Mouse (Mus musculus) right cerebral cortex, adult 2 months (tissue): ENCODE measurements around the gene P4hb.
A peak's percentile ranks its signal among the peaks of the same experiment; 100 is the strongest.
"Not testable (repeated sequence)": the region's sequence is repeated elsewhere in the genome, so short reads cannot be mapped to it uniquely, and the experiment has no call there.

Experiments used
- DNase-seq, 2 experiments: peaks; one replicate each; pipeline ENCODE4 v3.0.0; 2021 to 2022; ENCODE audit warnings: low spot score in 2 of 2

Gene P4hb

DNA sequence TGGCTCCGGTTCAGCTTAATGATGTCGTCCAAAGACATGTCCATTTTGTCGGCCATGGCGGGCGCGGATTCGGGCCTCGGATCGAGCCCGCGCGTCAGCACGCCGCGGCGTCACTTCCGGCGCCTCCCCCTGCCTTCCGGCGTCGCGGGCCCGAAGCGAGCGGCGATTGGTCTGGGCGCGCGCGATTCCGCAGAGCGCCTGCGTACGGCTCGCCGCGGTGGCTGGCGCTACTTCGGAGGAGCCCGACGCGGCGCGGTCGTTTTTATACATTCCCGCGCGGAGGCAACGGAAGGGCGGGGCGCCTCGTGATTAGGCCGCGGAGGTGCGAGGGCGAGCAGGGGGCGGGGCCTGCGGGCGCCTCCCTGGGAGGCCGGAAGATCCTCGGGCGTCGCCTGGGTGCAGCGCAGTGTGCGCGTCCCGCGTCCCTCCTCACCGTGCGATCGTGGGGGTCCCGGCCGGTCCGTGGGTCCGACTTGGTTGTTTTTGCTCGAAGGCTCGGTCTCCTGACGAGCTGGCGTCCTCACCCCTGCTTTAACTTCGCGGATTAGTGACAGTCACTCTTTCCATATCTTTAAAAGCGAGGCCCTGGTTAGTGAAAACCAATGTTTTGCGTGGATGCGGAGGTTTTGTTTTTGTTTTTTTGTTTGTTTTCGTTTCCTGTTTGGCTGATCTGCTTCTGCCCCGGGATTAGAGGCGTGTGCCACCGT is 25.4 kb upstream of the P4hb start, which contains the start of the genes Alyref and Anapc11:
Gene Alyref, minus strand, starts transcription at position 83 of the 707 bp plus-strand sequence.
Gene Anapc11, plus strand, starts transcription at position 139 of the 707 bp plus-strand sequence.
- peak; percentile 88 to 94 for DNase-seq

DNA sequence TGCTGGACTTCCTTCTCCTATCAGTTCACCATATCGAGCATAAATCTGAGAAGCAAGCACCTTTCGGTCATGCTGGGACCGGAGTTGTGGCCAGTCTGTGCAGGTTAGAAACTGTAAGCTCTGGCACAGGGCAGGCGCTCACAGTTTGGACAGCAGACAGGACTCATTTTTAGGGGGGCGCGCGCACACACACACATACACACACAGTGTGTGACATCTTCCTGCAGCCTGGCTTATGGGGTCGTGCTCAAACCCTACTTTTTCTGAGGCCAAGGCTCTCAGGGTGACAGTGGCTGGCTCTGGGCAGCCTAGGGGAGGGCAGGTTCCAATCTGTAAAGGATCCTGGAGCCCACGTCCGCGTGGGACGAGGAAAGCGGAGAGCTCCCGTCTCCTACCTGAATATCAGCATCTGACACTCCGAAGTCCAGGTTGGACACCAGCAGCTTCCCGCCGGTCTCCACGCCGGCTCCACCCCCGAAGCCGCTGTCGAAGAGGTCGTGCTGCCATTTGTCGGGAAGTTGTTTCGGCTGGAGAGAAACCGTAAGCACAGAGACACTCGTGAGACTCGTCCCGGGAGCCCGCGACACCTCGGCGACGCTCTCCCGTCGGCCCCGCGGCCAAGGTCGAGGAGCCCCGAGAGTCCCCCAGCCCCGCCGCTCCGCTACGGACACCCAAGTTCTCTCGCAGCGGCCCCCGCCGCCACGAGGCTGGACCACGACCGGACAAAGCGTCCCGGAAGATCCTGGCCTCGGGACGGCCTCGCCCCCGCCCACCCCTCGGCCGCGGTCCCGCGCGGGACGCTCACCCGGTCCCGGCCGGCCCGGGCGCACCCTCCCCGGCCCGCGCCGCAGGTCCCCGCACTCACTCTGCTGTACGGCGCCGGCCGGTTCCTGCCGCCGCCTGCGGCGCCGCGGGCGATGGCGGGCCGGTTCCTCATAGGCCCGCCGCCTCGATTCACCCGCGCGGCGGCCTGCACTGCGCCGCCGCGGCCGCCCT is 24.5 kb upstream of the P4hb start:
- no peak for DNase-seq

DNA sequence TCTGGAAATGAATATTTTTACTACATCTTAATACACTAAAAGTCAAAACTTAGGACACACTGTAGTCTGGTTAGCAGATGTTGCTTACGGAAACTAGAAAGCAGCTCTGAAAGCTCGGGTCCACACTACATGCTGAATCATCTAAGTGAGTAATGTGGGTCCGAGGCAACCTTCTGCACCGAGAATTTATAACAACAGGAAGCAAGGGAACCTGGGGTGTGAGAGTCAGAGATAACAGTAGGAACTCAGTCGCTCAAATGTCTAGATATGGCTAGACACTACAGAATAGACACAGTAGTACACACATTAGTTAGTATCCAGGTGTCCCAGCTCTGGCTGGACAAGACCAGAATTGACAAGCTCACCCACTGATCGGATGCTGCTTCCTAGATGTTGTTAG is 15.5 kb upstream of the P4hb start:
- no peak for DNase-seq

DNA sequence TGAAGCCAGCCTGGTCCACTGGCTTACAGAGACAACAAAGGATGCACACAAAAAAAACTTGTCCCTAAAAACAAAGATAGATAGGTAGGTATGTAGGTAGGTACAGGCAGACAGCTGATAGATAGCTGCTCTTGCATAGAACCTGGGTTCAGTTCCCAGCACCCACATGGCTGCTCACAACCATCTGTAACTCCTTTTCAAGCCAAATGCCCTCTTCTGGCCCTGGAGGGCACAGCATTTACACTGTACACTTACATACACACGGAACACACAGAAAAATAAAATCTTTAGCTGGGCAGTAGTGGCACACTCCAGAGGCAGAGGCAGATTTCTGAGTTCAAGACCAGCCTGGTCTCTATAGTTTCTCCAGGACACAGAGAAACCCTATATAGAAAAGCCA is 10.9 kb upstream of the P4hb start:
- no peak for DNase-seq

DNA sequence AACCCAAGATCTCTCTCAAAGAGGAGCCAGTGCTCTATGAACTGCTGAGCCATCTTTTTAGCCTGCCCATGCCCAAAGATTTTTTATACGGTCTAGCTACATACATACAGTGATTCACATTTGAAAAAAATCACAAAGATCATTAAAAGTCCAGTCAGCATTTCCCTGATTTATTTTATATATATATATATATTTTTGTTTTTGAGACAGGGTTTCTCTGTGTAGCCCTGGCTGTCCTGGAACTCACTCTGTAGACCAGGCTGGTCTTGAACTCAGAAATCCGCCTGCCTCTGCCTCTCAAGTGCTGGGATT is 9.9 kb upstream of the P4hb start:
- DNase-seq: not testable (repeated sequence)

DNA sequence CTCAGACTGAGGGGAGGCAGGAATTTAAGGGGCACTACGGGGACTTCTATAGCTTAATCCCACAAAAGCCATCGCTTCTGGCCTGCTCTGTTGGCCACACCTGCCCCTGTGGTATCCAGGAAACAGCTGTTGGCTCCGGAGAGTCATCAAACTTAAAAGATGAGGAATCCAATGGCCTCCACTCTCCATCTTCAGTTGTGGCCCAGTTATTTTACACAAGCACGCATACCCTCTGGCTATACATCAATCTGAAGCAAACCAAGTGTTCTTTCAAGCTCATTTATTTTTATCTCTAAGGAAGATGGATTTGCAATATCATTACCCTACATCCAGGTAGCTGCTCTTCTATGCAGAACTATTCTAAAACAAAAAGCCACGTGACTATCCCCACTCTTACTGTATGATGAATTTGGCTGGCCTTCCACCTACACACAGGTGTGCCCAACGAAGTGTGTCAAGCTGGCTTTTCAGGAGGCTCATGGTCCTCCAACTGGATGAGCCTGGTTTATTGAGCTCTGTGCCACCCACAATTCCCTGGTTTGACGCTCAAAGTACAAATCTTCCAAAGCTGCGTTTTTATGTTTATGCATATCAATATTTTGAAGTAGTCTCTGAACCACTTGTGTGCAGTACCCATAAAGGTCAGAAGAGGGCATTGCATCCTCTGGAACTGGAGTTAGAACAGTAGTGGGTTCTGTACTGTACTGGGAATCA is 9.4 kb upstream of the P4hb start:
- peak in 1 of 2 experiments; percentile 18 for DNase-seq

DNA sequence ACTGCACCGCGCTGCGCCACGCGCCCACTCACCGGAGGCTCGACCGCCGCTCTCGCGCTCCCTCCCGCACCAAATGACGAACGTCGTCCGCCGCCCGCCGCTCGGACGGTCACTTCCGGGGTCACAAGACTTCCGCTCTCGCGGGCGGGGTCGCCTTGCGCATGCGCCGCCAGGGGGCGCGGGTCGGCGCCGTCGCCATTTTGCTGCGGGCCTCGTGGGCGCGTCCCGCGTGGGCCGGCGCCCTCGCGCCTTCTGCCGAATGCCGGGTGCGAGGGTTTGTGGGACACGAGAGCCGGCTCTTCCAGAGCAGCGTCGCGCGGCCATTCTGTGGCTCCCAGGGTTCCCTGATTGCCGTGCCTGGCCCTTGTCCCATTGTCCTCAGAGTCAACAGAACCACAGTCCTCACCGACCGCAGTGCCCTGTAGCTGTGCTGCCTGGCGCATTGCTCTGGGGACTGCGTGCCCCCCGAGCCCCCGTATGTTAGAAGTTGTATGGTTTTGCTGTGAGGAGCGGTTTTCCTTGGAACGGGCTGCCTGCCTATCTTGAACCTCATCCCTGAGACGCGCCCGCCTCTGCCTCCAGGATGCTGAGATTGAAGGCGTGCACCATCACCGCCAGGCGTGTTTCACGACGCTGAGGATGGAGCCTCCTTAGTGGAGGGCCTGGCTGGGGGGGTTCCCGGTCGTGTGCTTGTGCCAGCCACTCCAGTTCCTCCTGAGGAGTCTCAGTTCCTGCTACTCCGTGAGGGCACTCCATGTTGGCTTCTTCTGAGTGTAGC is 8.6 kb upstream of the P4hb start, which contains the start of gene Arhgdia:
Gene Arhgdia, minus strand, starts transcription at position 135 of the 778 bp plus-strand sequence.
- DNase-seq: peak; percentile 89

GRCm38 (mm10) chr11:120580871-120581331 is 7.8 kb upstream of the P4hb start:
- peak; percentile 29 to 46 for DNase-seq

- DNase-seq: no peak
Measured at GRCm38 (mm10) chr11:120580190-120580589, 7.1 kb upstream of the P4hb start.

DNA sequence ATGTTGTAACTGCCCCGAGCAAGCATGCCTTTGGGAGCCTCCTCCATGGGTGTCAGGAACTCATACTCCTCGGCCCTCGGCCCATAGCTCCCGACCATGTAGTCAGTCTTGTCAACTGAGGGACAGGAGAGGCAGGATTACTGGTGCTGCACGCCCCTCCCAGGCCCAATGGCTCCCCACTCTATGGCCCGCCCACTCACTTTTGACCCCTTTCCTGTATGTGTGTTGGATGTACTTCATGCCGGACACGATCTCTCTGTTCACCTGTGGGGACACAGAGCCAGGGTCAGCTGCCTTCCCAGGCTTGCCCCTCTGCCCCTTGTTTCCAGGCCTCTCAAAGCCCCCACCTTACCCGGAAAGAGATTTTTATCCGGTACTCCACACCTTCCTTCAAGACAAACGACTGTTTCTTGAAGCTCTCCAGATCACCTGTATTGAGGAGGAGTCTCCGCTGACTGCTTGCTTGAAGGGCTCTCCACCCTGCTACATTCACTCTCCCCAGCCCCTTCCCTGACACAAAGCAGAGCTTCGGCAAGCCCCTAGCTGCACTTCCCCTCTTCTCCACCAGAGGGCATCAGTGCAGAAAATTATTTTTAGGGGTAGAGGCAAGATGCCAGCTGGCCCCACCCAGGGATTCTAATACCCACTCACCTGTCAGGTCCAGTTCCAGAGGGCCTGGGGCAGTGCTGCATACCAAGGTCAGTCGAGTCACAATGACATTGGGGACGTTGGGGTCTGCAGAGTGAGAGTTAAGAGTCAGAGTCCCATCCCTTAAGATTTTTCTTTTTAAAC is 6.5 kb upstream of the P4hb start:
- peak; percentile 70 to 82 for DNase-seq

GRCm38 (mm10) chr11:120578694-120579243 is 5.7 kb upstream of the P4hb start:
- DNase-seq: no peak

DNA sequence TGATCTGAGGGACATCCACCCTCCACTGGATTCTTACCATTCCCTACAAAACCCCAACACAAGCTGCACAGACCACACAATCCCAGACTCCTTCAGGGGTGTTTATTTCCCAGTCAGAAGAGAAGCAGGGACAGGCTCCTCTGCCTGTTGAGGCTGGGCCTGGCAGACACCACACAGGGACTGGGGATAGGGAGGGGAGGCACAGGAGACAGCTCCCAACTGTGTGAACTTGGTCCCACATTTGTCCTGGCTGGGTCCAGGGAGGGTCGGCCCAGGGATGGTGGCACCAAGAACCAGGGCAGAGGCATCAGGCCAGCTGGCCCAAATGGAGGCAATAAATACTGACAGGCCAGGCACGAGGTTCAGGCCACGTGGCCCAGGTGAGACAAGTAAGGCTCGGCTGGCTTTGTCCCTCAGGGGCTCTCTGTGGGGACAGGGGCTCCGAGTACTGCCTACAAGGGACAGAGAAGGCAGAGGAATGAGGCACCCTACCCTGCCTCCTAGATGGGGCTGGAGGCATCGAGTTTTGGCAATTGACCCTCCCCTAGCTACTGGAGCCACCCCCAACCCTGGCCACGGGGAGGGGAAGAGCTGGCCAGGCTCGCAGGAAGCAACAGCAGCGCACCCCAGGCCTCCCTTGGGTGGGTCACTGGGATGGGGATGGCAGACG is 5.1 kb upstream of the P4hb start:
- DNase-seq: no peak

GRCm38 (mm10) chr11:120577211-120578023 is 4.4 kb upstream of the P4hb start:
- DNase-seq: no peak

- DNase-seq: no peak
Measured at GRCm38 (mm10) chr11:120576365-120576981, 3.4 kb upstream of the P4hb start.

GRCm38 (mm10) chr11:120575940-120576339 is 2.9 kb upstream of the P4hb start:
- DNase-seq: no peak

GRCm38 (mm10) chr11:120575046-120575445 is 2.0 kb upstream of the P4hb start:
- no peak for DNase-seq

DNA sequence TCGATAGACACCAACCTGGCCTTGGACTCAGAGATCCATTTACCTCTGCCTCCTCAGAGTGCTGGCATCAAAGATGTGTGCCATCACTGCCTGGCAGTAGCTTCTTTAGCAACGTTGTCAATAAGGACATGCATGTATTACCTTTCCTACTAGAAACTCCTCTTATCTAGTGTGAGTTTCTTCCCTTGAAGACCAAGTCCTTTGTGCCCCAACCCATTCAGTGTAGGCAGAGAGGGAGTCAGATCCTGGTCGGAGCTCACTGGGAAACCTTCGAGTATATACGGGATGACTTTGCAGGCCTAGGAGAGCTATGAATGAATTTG is 1.2 kb upstream of the P4hb start:
- no peak for DNase-seq

DNA sequence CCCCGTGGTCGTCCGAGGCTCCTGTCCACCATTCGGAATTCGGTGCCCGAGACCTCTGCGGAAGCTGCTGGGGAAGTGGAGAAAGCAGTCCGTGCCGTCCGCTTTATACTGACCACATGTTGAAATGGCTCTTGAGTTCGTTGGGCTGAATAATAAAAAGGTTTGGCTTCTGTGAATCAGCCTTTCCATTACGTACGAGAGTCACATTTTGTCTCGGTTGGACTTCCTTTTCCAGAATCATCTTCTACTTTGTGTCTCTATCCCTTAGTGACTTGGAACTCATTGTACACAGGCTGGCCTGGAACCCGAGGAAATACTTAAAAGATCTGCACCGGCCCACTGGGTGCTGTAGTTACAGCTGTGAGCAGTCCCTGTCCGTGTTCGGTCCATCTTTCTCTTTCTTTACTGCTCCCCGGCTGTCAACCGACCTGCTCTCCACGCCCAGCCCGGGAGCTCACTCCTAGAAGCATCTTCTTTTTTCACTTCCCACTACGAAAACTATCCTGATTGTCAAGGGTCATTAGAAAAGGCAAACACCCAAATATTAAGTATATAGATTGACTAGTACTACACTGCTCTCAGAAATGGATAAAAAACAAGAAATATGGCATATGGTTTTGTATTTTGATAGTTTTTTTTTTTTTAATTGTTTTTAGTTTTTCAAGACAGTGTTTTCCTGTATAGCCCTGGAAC is 678 bp upstream of the P4hb start:
- no peak for DNase-seq
